Mouse (Mus musculus) lung, embryonic 15.5 days (tissue): ENCODE measurements around the gene Arhgef25. TPM values are rescaled to one million over a fixed set of nuclear protein-coding genes. Genes with fewer than 3 reads are reported as not detected.
"Not testable (repeated sequence)": the region's sequence is repeated elsewhere in the genome, so short reads cannot be mapped to it uniquely, and the experiment has no call there.

Experiments
- ATAC-seq: fragments of 200-750 bp; cut with Nextera tagmentation; 2 replicates; pipeline ENCODE4 v1.8.0; 2017; ENCODE audit warnings: moderate number of reproducible peaks, borderline replicate concordance; ENCODE audit not compliant: low FRiP score, low TSS enrichment; ENCODE audit errors: extremely low read depth
- H3K27ac ChIP-seq: fragments of 300-500 bp; sonication (generic); 2 replicates; pipeline ENCODE4 v1.5.1; 2015; ENCODE audit warnings: moderate library complexity, mild to moderate bottlenecking, inconsistent platforms
- H3K27me3 ChIP-seq: fragments of 300-500 bp; sonication (generic); 2 replicates; pipeline ENCODE4 v1.6.1; 2015; ENCODE audit warnings: inconsistent platforms
- H3K36me3 ChIP-seq: fragments of 300-500 bp; sonication (generic); 2 replicates; pipeline ENCODE4 v1.6.1; 2015; ENCODE audit warnings: inconsistent platforms
- H3K4me1 ChIP-seq: fragments of 300-500 bp; sonication (generic); 2 replicates; pipeline ENCODE4 v1.6.1; 2015; ENCODE audit warnings: inconsistent platforms
- H3K4me2 ChIP-seq: fragments of 300-500 bp; sonication (generic); 2 replicates; pipeline ENCODE4 v1.6.1; 2015; ENCODE audit warnings: inconsistent platforms, mild to moderate bottlenecking, moderate library complexity
- H3K4me3 ChIP-seq: fragments of 300-500 bp; sonication (generic); 2 replicates; pipeline ENCODE4 v1.5.1; 2015; ENCODE audit warnings: mild to moderate bottlenecking, inconsistent platforms
- H3K9ac ChIP-seq: fragments of 300-500 bp; sonication (generic); 2 replicates; pipeline ENCODE4 v1.6.1; 2015; ENCODE audit warnings: inconsistent platforms
- H3K9me3 ChIP-seq: fragments of 300-500 bp; sonication (generic); 2 replicates; pipeline ENCODE4 v1.6.1; 2016; ENCODE audit warnings: inconsistent platforms
- WGBS: fragments of 180-500 bp; shearing (Covaris S2); methylation state at CpG from one replicate; pipeline ENCODE4 v1.1.7; 2015; 5-methylcytosine and 5-hydroxymethylcytosine counted together
- polyA plus RNA-seq: library from polyadenylated mRNA; unstranded; fragments of >200 nt; fragmentation: Nextera tagmentation; extraction: Ambion mirVana; gene quantifications from 2 replicates; pipeline ENCODE4 v1.2.1, GENCODE M21; 2015

The Arhgef25 gene
- polyA plus RNA-seq, 1 experiment from 2014 or later, result 59.0 TPM

- no peak overlapping the region for H3K4me2 ChIP-seq
- H3K27ac ChIP-seq, result no peak overlapping the region
- ATAC-seq, result no peak
Measured at GRCm38 (mm10) chr10:127144536-127144935, 45.3 kb downstream of the Arhgef25 start.

GRCm38 (mm10) chr10:127143228-127143627 lies 46.7 kb downstream of the Arhgef25 start:
- H3K9ac ChIP-seq, result no peak overlapping the region
- no peak overlapping the region for H3K4me2 ChIP-seq
- H3K27me3 ChIP-seq, result no peaks in the 10 kb centered on the region
- H3K4me1 ChIP-seq, result no peaks in the 10 kb centered on the region
- no peaks in the 10 kb centered on the region for H3K36me3 ChIP-seq
- ATAC-seq, result no peak
- WGBS, result 84% methylated on average over 8 of the region's 8 CpGs
- no peak overlapping the region for H3K27ac ChIP-seq
- H3K4me3 ChIP-seq, result no peak overlapping the region
- H3K9me3 ChIP-seq, result no peaks in the 10 kb centered on the region

More at GRCm38 (mm10) chr10:127144536-127144935, 45.3 kb downstream of the Arhgef25 start:
- no peaks in the 10 kb centered on the region for H3K9me3 ChIP-seq
- WGBS, result 76% methylated on average over 7 of the region's 7 CpGs
- no peaks in the 10 kb centered on the region for H3K27me3 ChIP-seq
- no peaks in the 10 kb centered on the region for H3K4me1 ChIP-seq
- no peaks in the 10 kb centered on the region for H3K36me3 ChIP-seq
- H3K4me3 ChIP-seq, result no peak overlapping the region
- H3K9ac ChIP-seq, result no peak overlapping the region

- 48% methylated on average over 8 of the region's 8 CpGs for WGBS
Measured at GRCm38 (mm10) chr10:127141500-127141899, 48.4 kb downstream of the Arhgef25 start.

GRCm38 (mm10) chr10:127140971-127141370 lies 48.9 kb downstream of the Arhgef25 start:
- H3K27ac ChIP-seq, result no peak overlapping the region
- no peaks in the 10 kb centered on the region for H3K9me3 ChIP-seq
- H3K9ac ChIP-seq, result no peak overlapping the region
- no peak overlapping the region for H3K4me3 ChIP-seq
- WGBS, result 64% methylated on average over 11 of the region's 11 CpGs
- H3K27me3 ChIP-seq, result no peaks in the 10 kb centered on the region
- ATAC-seq, result no peak
- no peak overlapping the region for H3K4me2 ChIP-seq
- no peaks in the 10 kb centered on the region for H3K36me3 ChIP-seq
- H3K4me1 ChIP-seq, result no peaks in the 10 kb centered on the region

More at GRCm38 (mm10) chr10:127141500-127141899, 48.4 kb downstream of the Arhgef25 start:
- Histone ChIP-seq H3K36me3 (no peaks in the 10 kb centered on the region), H3K9me3 (no peaks in the 10 kb centered on the region), H3K4me2 (no peak overlapping the region), H3K27ac (no peak overlapping the region), H3K4me1 (no peaks in the 10 kb centered on the region), H3K9ac (no peak overlapping the region), H3K27me3 (no peaks in the 10 kb centered on the region), H3K4me3 (no peak overlapping the region)
- ATAC-seq, result no peak

GRCm38 (mm10) chr10:127138328-127139141 lies 51.3 kb downstream of the Arhgef25 start:
- H3K4me3 ChIP-seq, result no peak overlapping the region
- H3K36me3 ChIP-seq, result no peaks in the 10 kb centered on the region
- ATAC-seq, result no peak
- no peaks in the 10 kb centered on the region for H3K9me3 ChIP-seq
- no peaks in the 10 kb centered on the region for H3K27me3 ChIP-seq
- 73% methylated on average over 18 of the region's 18 CpGs for WGBS
- H3K27ac ChIP-seq, result no peak overlapping the region
- H3K4me1 ChIP-seq, result no peaks in the 10 kb centered on the region
- no peak overlapping the region for H3K9ac ChIP-seq
- no peak overlapping the region for H3K4me2 ChIP-seq

- Histone ChIP-seq H3K4me1 (no peaks in the 10 kb centered on the region), H3K27ac (no peak overlapping the region), H3K4me2 (no peak overlapping the region), H3K4me3 (no peak overlapping the region), H3K36me3 (no peaks in the 10 kb centered on the region), H3K27me3 (no peaks in the 10 kb centered on the region), H3K9ac (no peak overlapping the region), H3K9me3 (no peaks in the 10 kb centered on the region)
- 68% methylated on average over 3 of the region's 3 CpGs for WGBS
- ATAC-seq, result no peak
Measured at GRCm38 (mm10) chr10:127137896-127138295, 52.0 kb downstream of the Arhgef25 start.

GRCm38 (mm10) chr10:127136510-127136909 lies 53.4 kb downstream of the Arhgef25 start:
- H3K36me3 ChIP-seq, result no peaks in the 10 kb centered on the region
- H3K9me3 ChIP-seq, result no peaks in the 10 kb centered on the region
- H3K4me1 ChIP-seq, result no peaks in the 10 kb centered on the region
- H3K9ac ChIP-seq, result no peak overlapping the region
- 70% methylated on average over 4 of the region's 4 CpGs for WGBS
- H3K4me2 ChIP-seq, result no peak overlapping the region
- no peaks in the 10 kb centered on the region for H3K27me3 ChIP-seq
- no peak overlapping the region for H3K27ac ChIP-seq
- ATAC-seq, result no peak
- H3K4me3 ChIP-seq, result no peak overlapping the region

- ATAC-seq, result no peak
- Histone ChIP-seq H3K27ac (no peak overlapping the region), H3K4me2 (no peak overlapping the region), H3K9ac (no peak overlapping the region), H3K9me3 (no peaks in the 10 kb centered on the region), H3K27me3 (no peaks in the 10 kb centered on the region), H3K4me1 (no peaks in the 10 kb centered on the region), H3K36me3 (no peaks in the 10 kb centered on the region), H3K4me3 (no peak overlapping the region)
- 27% methylated on average over 8 of the region's 8 CpGs for WGBS
Measured at GRCm38 (mm10) chr10:127135118-127135836, 54.6 kb downstream of the Arhgef25 start.

- WGBS, result 61% methylated on average over 3 of the region's 3 CpGs
- H3K9me3 ChIP-seq, H3K4me3 ChIP-seq, H3K4me1 ChIP-seq, H3K9ac ChIP-seq, ATAC-seq, H3K4me2 ChIP-seq, H3K36me3 ChIP-seq, H3K27me3 ChIP-seq, H3K27ac ChIP-seq: not testable (repeated sequence)
Measured at GRCm38 (mm10) chr10:127134394-127135035, 55.4 kb downstream of the Arhgef25 start.

Other genes with a start within 250 kb of the Arhgef25 start
- 68.6 and 73.1 TPM in 2 replicates for gene Ctdsp2, start 211.4 kb downstream of the Arhgef25 start, polyA plus RNA-seq
- 0.25 and 0.39 TPM in 2 replicates for gene Avil, start 189.4 kb downstream of the Arhgef25 start, polyA plus RNA-seq
- 73.2 and 79.2 TPM in 2 replicates for gene Tsfm, start 159.2 kb downstream of the Arhgef25 start, polyA plus RNA-seq
- gene Mettl1, start 148.7 kb downstream of the Arhgef25 start, polyA plus RNA-seq, result 45.8 and 49.6 TPM in 2 replicates
- gene Eef1akmt3, start 148.6 kb downstream of the Arhgef25 start, polyA plus RNA-seq, result 0.52 and 0.58 TPM in 2 replicates
- gene Cyp27b1, start 141.8 kb downstream of the Arhgef25 start, polyA plus RNA-seq, result 0.16 and 0.25 TPM in 2 replicates
- 0.61 and 0.86 TPM in 2 replicates for gene March9, start 129.9 kb downstream of the Arhgef25 start, polyA plus RNA-seq
- gene Cdk4, start 126.5 kb downstream of the Arhgef25 start, polyA plus RNA-seq, result 1,786 and 1,890 TPM in 2 replicates
- gene Tspan31, start 119.8 kb downstream of the Arhgef25 start, polyA plus RNA-seq, result 161 and 175 TPM in 2 replicates
- gene Agap2, start 114.8 kb downstream of the Arhgef25 start, polyA plus RNA-seq, result 0.05 and 0.07 TPM in 2 replicates
- 90.1 and 101 TPM in 2 replicates for gene Os9, start 69.0 kb downstream of the Arhgef25 start, polyA plus RNA-seq
- gene B4galnt1, start 24.9 kb downstream of the Arhgef25 start, polyA plus RNA-seq, result 2.8 and 3.6 TPM in 2 replicates
- gene Slc26a10, start 9.4 kb downstream of the Arhgef25 start, polyA plus RNA-seq, result 0.86 and 0.93 TPM in 2 replicates
- gene Dtx3, start 5.6 kb upstream of the Arhgef25 start, polyA plus RNA-seq, result 73.9 and 82.6 TPM in 2 replicates
- gene Pip4k2c, start 21.5 kb upstream of the Arhgef25 start, polyA plus RNA-seq, result 24.4 and 27.2 TPM in 2 replicates
- gene Kif5a, start 73.3 kb upstream of the Arhgef25 start, polyA plus RNA-seq, result 0.70 and 1.3 TPM in 2 replicates
- gene Dctn2, start 76.3 kb upstream of the Arhgef25 start, polyA plus RNA-seq, result 184 and 189 TPM in 2 replicates
- 13.3 and 18.8 TPM in 2 replicates for gene Mbd6, start 98.9 kb upstream of the Arhgef25 start, polyA plus RNA-seq
- gene Mars, start 121.7 kb upstream of the Arhgef25 start, polyA plus RNA-seq, result 104 and 108 TPM in 2 replicates
- gene Arhgap9, start 131.9 kb upstream of the Arhgef25 start, polyA plus RNA-seq, result 3.5 and 6.9 TPM in 2 replicates
- gene Gli1, start 151.9 kb upstream of the Arhgef25 start, polyA plus RNA-seq, result 10.4 and 11.5 TPM in 2 replicates
- not detected in 2 replicates for gene Inhbe, start 164.3 kb upstream of the Arhgef25 start, polyA plus RNA-seq
- 0.07 TPM in 1 of 2 replicates, not detected in the other for gene Inhbc, start 180.3 kb upstream of the Arhgef25 start, polyA plus RNA-seq
- 29.0 and 30.1 TPM in 2 replicates for gene R3hdm2, start 190.2 kb upstream of the Arhgef25 start, polyA plus RNA-seq